In the genomic region with DNA sequence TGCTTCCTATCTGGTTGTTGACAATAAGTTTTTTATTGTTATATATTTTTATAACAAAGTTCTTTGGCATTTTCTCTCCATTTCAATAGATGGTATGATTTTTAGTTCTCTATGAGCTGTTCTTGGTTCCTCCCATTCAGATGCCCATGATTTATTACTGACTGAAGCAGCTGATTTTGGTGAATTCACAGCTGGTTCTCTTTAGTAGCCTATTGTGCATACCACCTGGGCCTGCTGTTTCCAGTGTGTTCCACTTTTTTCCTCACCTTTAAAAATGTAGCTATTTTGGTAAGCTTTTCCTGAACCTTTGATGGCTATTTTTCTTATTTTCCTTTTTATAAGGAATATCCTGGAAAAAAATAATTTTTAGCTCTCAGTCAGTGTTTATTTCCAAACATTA, we compare ENCODE assay signal across 19 mouse cellular contexts.
"Had no signal": no experiment of that assay in that cellular context is flagged by ENCODE, and none has a peak within 500 bp of the region (broad histone marks: within the 10 kb centered on the region; RNA-seq: fewer than 3 reads in every experiment).

No protein-coding gene starts in this region.

- H3K4me2 ChIP-seq: liver, embryonic 13.5 days; neural tube, embryonic 12.5 days; neural tube, embryonic 15.5 days had no signal

- H3K27ac ChIP-seq: kidney, postnatal 0 days; left cerebral cortex, adult 2 months; liver, embryonic 13.5 days; macrophage; midbrain, embryonic 10.5 days; neural tube, embryonic 12.5 days; neural tube, embryonic 15.5 days; stomach, postnatal 0 days had no signal

- H3K27me3 ChIP-seq: liver, embryonic 13.5 days; neural tube, embryonic 12.5 days; neural tube, embryonic 15.5 days had no signal

- H3K36me3 ChIP-seq: liver, embryonic 13.5 days; midbrain, embryonic 10.5 days; neural tube, embryonic 12.5 days; neural tube, embryonic 15.5 days had no signal

- DNase-seq: kidney, adult 2 months; kidney, postnatal 25 days; layer of hippocampus, postnatal 36 days; liver, embryonic 13.5 days; lung, adult 2 months; midbrain, embryonic 14.5 days; right cerebral cortex, adult 18-20 months; right cerebral cortex, postnatal 14 days; right cerebral cortex, postnatal 4 days; thymus, adult 2 months; thymus, postnatal 14 days; thymus, postnatal 4 days had no signal

- H3K9me3 ChIP-seq: liver, embryonic 13.5 days; midbrain, embryonic 10.5 days; neural tube, embryonic 12.5 days; neural tube, embryonic 15.5 days had no signal

- H3K4me3 ChIP-seq: left cerebral cortex, adult 2 months; liver, embryonic 13.5 days; midbrain, embryonic 10.5 days; neural tube, embryonic 12.5 days; neural tube, embryonic 15.5 days had no signal

- H3K9ac ChIP-seq: liver, embryonic 13.5 days; neural tube, embryonic 12.5 days; neural tube, embryonic 15.5 days had no signal

- H3K4me1 ChIP-seq: liver, embryonic 13.5 days; midbrain, embryonic 10.5 days; neural tube, embryonic 12.5 days; neural tube, embryonic 15.5 days had no signal
